Mouse (Mus musculus) brown adipose tissue, adult 24 weeks (tissue): ENCODE data around the gene Kansl1l. TPM values are rescaled to one million over a fixed set of nuclear protein-coding genes. Genes with fewer than 3 reads are reported as not detected.
"Not testable (repeated sequence)": the region's sequence is repeated elsewhere in the genome, so short reads cannot be mapped to it uniquely, and the experiment has no call there.

Experiments used
- H3K27ac ChIP-seq: fragments of 200-500 bp; replicated peaks from 2 replicates; pipeline ENCODE4 v1.5.1; 2012; ENCODE audit warnings: low read depth, mild to moderate bottlenecking, low read length
- H3K4me1 ChIP-seq: fragments of 200-500 bp; 2 replicates; pipeline ENCODE4 v1.6.1; 2012; ENCODE audit warnings: low read length, mixed read lengths; ENCODE audit not compliant: control insufficient read depth, insufficient read depth, insufficient read length
- H3K4me3 ChIP-seq: fragments of 200-500 bp; 2 replicates; pipeline ENCODE4 v1.5.1; 2012; ENCODE audit warnings: low read depth, mild to moderate bottlenecking, low read length, moderate library complexity; ENCODE audit not compliant: insufficient read depth
- polyA plus RNA-seq: library from polyadenylated mRNA; stranded (reverse); fragments of >200 nt; gene quantifications from 2 replicates; pipeline ENCODE4 v1.2.4, GENCODE M21; 2012; ENCODE audit not compliant: missing spikeins, insufficient read depth, insufficient read length

The Kansl1l gene
- polyA plus RNA-seq, 1 experiment = 12.4 TPM

DNA sequence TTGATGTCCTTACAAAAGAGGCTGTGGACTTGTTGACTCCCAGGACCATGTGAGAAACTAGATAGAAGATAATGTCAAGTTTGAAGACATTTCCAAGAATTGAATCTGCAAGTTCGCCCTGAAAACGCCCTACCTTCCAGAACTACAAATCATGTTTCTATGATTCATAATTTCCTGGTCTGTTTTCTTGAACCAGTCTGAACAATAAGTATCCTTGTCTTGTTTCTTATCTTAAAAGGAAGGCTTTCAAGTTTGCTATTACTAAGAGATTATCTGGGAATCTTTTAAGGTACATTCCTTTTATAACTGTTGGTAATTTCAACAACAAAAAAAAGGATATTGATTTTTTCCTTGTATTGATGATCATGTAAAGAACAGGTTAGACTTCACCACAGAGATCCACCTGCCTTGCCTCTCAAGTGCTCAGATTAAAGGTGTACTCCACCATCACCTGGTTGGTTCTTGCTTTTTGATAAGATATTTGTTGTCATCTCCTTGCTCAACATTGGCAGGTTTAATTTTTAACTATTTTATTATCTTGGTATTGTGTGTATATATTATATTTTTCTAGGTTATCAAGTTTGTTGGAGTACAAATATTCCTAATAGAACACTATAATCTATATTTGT lies 24.4 kb downstream of the Kansl1l start:
- Histone ChIP-seq H3K27ac (peak overlapping the region; percentile 73), H3K4me3 (no peak overlapping the region), H3K4me1 (no peaks in the 10 kb centered on the region; the same call in 1 of the 2 replicates)

DNA sequence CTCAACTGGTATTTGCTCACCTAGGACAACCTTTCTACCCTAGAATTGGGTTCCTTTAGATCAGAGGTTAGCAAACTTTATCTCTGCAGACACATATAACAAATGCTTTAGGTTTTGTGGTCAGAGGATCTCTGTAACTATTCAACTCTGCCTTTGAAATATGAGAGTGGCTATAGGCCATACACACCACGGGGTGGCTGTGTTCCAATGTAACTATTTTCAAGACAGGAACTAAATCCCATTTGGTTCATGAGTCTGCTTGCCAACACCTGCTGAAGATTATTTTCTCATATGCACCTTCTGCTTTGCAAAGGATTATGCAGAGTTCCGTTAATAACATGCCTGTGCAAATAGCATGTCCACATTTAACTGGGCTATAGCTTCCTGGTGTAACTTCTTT lies 35.1 kb downstream of the Kansl1l start:
- H3K4me1 ChIP-seq = 0 out of 2 replicates have a peak, but pooled peaks cover 2% of the 10 kb centered on the region
- H3K27ac ChIP-seq = no peak overlapping the region

DNA sequence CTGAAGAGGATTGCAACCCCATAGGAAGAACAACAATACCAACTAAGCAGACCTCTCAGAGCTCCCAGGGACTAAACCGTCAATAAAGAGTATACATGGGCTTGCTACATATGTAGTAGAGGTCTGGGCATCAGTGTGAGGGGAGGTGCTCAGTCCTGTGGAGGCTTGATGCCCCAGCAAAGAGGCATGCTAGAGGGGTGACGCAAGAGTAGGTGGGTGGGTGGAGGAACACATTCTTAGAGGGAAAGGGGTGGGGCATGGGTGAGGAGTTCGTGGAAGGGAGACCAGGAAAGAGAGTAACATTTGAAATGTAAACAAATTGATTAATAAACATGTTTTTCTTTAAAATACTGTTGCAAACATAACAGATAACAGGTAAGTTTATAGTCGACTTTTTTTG lies 36.3 kb downstream of the Kansl1l start:
- Histone ChIP-seq H3K4me1 (0 out of 2 replicates have a peak, but pooled peaks cover 2% of the 10 kb centered on the region), H3K27ac (no peak overlapping the region), H3K4me3 (no peak overlapping the region)

More for the DNA sequence above, 35.1 kb downstream of the Kansl1l start:
- no peak overlapping the region for H3K4me3 ChIP-seq

DNA sequence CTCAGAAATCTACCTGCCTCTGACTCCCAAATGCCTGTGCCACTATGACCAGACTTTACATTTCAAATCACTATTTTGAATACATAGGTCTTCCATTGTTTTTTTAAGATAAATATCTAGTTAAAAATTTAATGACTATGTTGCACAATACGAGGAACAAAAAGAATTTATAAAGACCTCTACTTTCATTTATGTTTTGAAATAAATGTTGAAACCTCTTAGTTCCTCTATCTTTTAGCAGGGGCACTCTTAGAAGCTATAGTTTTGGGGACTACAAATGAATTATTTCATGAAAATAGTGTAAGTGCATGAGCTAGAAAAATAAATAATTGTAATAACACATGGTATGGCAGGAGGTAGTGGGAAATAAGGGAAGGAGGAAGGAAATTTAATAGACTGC lies 38.6 kb downstream of the Kansl1l start:
- H3K4me1 ChIP-seq = 0 out of 2 replicates have a peak, but pooled peaks cover 2% of the 10 kb centered on the region
- no peak overlapping the region for H3K4me3 ChIP-seq

DNA sequence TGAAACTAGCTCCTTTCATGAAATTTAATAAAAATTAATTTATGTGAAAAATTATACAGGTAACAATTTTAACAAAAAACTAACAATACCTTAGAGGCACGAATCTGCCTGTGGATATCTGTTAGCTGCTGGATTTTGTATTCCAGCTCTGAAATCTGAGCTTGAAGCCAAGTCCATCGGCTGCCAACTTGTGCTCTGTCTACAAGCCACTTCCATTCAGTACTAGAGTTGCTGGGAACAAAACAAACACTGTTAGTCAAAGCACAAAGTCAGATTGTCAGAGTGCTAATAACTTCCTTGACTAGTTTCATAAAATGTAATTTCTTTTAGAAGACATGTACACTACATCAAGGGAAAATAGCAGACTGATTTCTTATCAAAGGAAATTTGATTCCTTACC lies 39.5 kb downstream of the Kansl1l start:
- Histone ChIP-seq H3K4me3 (no peak overlapping the region), H3K27ac (no peak overlapping the region), H3K4me1 (0 out of 2 replicates have a peak, but pooled peaks cover 2% of the 10 kb centered on the region)

More for the DNA sequence above, 38.6 kb downstream of the Kansl1l start:
- no peak overlapping the region for H3K27ac ChIP-seq

DNA sequence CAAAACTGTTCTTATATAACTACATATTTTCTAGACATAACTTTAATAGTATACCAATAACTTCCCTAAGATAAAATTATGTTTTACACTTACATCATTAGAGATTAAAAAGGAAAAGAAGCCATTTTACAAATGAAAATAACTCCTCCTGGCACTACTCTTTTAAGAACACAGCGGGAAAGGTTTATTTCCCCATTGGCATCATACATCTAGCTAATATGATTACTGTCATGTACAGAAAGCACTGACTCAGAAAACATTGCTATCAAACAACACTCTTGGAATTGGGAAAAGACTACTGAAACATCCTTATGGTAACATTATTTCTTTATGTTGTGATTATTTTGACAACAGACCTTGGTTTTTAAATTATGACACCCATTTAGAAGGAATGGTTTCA lies 48.6 kb downstream of the Kansl1l start:
- Histone ChIP-seq H3K27ac (no peak overlapping the region), H3K4me3 (no peak overlapping the region), H3K4me1 (no peaks in the 10 kb centered on the region)

DNA sequence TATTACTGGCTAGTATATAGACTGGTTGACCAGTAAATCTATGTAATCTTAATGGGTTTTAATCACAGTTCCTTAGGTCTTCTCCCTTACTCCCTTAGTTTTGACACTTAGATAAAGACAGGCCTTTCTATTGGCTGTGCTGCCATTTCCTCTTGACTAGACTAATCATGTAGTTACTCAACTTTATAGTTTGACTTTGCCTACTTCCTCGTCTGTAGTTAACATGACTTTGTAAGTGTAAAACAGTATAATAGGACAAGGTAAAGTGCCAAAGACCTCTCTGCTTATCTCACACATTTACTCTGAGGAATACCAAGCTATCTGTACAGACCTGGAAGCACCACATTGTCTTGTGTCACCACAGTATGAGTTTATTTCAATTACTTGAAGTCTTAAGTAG lies 86.8 kb downstream of the Kansl1l start:
- no peaks in the 10 kb centered on the region for H3K4me1 ChIP-seq
- H3K27ac ChIP-seq = no peak overlapping the region
- H3K4me3 ChIP-seq = no peak overlapping the region

DNA sequence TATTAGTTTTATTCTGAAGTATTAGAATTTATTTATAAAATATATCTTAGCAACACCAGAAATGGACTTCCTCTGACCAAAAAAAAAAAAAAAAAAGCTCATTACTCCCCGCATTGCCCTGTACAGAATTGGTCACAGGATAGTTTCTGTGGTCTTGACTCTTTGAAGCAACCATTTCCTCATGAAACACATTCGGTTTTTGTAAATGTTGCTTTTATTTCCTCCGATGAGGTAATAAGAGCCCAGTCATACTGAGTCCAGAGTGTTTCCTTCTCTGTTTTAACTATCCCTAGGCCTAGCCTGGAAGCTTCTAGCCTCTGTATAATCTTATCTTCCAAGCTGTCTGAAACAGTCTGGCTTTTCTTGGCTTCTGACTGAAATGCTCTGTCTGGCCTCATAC lies 104.5 kb downstream of the Kansl1l start:
- H3K4me3 ChIP-seq = no peak overlapping the region

DNA sequence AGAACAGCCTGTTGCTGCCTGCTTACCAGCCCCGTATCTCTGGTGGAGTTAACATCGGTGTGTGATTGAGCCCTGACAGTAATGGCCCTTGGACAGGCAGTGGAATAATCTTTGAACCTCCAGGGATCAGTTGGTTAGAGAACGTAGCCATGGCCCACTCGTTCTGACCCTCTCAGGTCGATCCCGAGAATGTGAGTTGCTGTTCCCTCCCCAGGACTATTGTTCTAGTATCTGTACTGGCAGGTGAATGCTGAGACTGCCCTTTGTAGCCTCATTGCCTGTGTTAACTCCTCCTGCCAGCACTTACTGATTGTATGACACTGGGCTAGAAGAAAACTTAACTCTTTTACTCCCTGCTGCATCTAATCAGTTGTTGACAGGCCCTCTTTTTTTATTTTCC lies 112.8 kb downstream of the Kansl1l start:
- Histone ChIP-seq H3K4me3 (no peak overlapping the region), H3K4me1 (no peaks in the 10 kb centered on the region; the same call in 1 of the 2 replicates), H3K27ac (no peak overlapping the region)

More for the DNA sequence above, 104.5 kb downstream of the Kansl1l start:
- H3K27ac ChIP-seq = no peak overlapping the region
- no peaks in the 10 kb centered on the region for H3K4me1 ChIP-seq

DNA sequence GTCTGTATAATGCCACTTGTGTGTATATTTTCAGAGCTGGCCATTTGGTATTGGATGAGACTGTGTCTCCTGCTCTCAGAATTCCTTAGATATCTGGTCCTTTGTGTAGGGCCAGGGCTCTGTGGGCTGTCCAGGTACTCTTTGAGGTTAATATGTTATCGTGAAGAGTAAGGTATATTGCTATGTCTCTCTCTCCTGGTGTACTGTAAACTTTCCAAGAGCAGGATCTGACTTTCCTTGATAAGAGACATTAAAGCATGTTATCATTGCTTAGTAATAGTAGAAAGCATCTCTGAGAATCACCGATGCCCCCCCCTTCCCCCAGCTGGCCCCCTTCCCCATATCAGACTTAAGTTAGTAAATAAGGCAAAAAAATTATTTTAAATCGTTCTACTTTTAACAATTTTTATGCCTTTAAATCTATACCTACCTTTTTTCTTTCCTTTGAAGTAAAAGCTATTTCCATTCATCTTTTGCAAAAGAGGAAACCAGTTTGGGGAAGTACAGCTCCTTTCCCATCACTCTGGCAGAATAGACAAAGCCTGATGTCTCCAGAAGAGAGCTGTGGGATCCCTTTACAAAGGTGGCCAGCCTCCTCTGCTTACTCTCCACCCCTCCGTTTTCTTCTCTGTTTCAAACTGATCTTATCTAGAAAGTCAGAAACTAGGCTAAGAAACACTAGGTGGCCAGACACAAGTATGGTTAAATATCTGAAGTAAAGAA lies 114.6 kb downstream of the Kansl1l start:
- H3K4me1 ChIP-seq = no peaks in the 10 kb centered on the region; the same call in 1 of the 2 replicates

DNA sequence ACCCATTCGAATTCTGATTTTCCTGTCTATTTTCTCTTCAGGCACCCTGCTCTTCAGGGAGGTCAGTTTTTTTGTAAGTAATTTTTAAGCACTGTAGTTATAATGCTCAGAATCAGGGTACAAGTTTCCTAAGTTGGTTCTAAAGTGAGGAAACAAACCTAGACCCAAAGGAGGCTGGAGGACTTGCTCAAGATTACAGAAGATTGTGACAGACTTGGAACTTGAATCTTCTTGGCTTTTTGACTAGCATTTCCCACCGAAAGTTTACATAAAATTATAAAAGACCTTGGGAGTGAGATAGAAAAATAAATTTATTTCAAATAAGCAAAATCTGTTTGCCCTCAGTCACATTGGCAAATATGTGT lies 115.8 kb downstream of the Kansl1l start:
- Histone ChIP-seq H3K4me1 (no peaks in the 10 kb centered on the region; the same call in 1 of the 2 replicates), H3K27ac (peak overlapping the region; percentile 83), H3K4me3 (peak overlapping the region; percentile 99)

More for the DNA sequence above, 114.6 kb downstream of the Kansl1l start:
- no peak overlapping the region for H3K4me3 ChIP-seq
- no peak overlapping the region for H3K27ac ChIP-seq

DNA sequence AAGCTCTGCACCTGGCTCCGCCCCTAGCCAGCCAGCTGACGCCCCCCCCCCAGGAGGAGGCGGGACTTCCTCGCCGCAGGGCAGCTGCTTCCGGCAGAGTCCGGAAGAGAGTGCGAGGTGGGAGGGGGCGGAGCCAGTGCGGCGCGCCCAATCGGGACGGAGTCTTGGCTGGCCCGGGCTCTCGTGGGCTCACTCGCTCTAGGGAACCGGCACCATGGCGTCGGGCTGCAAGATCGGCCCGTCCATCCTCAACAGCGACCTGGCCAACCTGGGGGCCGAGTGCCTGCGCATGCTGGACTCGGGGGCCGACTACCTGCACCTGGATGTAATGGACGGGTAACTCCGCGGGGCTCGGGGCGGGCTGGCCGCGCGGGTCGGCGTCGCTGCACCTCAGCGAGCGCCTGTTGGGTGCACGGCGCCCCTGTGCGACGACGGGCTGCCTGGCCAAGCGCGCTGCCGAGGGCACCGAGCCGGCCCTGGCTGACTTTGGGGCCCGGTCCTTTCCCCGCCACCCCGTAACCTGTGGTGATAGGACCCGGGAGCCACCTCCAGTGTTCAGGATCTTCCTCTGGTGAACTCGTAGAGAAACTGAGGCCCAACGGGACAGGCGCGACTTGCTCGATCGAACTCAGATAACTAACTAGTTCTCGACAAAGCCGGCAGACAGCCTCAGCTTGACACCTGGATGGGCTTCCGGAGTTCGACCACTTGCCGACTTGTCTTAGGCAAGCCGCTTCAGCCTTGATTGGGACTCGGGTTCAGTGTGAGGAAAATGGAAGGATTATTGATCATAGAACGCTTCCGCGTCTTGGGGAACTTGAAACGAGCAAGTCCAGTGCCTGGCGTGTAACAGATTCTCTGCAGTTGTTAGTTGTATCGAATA lies 116.4 kb downstream of the Kansl1l start, which contains the start of gene Rpe:
Gene Rpe (plus strand): TSS at position 139 of the 883 bp plus-strand sequence.
- H3K27ac ChIP-seq = peak within 1 kb of the TSS; percentile 83
- H3K4me1 ChIP-seq = no peaks in the 10 kb centered on the region; the same call in 1 of the 2 replicates
- peak within 1 kb of the TSS; percentile 99 for H3K4me3 ChIP-seq

DNA sequence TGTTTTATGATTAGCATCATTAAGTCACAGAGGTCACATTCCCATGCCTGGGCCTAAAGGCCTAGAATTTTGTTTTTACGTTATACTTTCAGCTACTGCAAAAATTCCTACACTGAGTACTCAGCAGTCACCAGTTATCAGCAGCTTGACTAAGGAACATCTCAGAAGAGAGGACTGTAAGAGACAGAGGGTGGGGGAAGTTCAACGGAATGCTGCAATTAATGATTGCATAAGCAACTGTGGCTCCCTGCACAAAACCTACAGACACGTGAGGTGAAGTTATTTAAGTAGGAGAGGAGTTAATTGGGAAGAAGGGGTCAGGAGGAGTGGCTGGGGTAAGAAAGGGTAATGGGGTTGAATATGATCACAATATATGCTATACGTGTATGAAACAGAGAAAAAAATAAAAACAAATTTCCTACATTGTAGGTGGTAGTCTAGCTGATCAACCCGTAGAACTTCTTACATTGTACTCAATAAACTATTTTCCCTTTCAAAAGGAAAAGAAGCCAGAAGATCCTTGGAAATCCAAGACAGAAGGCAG lies 117.1 kb downstream of the Kansl1l start:
- Histone ChIP-seq H3K4me3 (no peak overlapping the region; the same call in 1 of the 2 replicates), H3K4me1 (no peaks in the 10 kb centered on the region), H3K27ac (no peak overlapping the region)

DNA sequence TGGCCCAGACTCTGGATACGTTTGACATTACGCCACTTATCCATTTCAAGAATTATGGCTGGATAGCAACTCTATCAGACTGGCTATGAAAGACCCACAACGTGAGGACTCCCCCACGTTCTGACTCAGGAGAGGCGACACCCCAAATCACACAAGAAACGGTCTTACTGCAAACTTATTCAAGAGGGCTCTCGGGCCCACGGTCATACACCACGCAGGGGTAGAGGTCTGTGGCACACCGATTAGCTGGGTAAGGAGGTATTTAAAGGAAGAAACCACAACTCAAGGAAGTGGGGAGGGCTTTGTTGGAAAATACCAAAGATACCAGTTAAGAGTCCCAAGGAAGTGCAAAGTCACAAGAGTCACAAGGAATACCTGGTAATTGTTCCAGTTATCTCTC lies 117.7 kb downstream of the Kansl1l start:
- H3K4me3 ChIP-seq, H3K4me1 ChIP-seq, H3K27ac ChIP-seq: not testable (repeated sequence)

DNA sequence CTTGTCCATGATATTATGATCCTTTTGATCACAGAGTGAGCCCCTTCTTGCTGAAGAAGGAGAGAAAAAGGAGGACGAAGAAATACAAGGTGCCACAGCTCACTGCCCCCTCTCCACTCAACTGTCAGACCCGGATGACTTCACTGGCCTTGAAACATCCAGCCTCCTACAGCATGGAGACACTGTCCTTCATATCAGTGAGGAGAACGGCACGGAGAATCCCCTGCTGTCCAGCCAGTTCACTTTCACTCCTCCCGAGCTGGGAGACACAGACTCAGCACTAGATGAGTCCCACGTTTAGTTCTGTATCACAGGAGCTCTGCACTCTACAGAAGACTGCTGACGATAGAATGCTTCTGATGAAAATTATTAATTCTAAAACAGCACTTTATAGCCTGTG lies 122.1 kb downstream of the Kansl1l start:
- Histone ChIP-seq H3K4me3 (no peak overlapping the region), H3K4me1 (no peaks in the 10 kb centered on the region), H3K27ac (no peak overlapping the region)
